Mouse (Mus musculus): ENCODE measurements around the gene Cuedc1.

DNA sequence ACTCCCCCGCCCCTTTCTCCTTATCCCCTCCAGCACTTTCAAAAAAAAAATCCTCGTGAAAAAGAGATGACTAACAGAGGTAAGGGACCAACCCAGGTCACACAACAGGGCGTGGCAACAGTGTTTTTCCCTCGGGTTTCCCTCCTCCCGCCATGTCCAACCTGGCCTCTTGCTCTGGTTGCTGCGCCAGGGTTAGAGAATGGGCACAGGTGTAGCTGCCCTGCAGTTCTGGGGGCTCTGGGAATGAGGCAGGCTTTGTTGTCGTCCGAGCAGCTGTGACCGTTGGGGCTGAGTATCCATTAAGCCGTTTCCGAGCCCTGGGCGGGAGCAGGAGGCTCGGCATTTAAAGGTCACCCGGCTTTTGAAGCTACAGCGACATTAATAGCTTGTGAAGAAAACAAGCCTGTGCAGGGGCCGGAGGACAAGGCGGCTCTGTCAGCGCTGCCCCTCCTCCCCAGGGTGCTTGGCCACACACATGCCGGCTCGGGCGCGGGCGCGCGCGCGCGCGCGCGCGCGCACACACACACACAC lies 63.3 kb downstream of the Cuedc1 start:
- TF ChIP-seq TCF12 (IDR thresholded peaks at IDR 0.05; ENCODE audit: low read depth, low read length): no peak
- TF ChIP-seq MAX (IDR thresholded peaks at IDR 0.05; ENCODE audit: low read length): no peak
- no peak for TF ChIP-seq ZKSCAN1 (IDR thresholded peaks at IDR 0.05; ENCODE audit: low read depth, low read length)
- TF ChIP-seq CHD1 (IDR thresholded peaks at IDR 0.05; ENCODE audit: low read depth, low read length): no peak
- TF ChIP-seq TBP (IDR thresholded peaks at IDR 0.05; ENCODE audit: low read depth, low read length): no peak

Measured in MEL (cell line).